Mouse (Mus musculus): Measurements from ENCODE around the gene Zbtb37.

The Zbtb37 gene

DNA sequence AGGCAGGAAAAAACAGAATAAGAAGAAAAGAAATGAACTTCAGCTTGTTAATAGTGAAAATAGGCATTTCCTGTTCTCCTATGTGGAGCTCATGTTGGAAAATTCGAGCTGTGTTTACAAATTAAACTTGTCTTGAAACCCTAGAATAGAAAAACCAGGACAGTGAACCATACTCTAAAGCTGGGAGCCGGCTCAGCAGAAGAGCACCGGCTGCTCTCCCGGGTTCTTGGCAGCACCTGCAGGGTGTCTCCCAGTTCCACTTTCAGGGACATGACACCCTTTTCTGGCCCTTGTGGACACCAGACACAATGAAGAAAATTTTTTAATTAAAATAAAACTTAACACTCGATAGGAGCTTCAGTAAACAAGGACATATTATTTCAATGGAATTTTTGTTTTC lies 66.0 kb downstream of the Zbtb37 start:
- DNase-seq: no peak

DNA sequence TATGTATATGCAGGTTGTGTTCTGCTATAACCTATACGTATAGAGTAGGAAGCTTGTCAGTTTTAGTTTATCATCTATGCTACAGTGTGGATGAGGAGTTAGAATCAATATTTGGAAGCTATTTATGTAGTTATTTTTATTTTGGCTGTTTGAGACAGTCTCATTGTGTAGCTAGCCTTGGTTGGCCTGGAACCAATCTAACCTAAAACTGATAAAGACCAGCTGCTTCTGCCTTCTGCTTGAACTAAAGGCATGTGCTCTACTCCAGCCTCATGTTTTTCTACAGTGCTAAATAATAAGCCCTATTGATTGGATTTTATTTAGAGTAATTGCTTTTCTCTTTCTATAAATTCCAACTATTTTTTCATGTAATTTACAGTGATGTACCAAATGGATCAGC lies 67.4 kb downstream of the Zbtb37 start:
- DNase-seq: peak; percentile 30 to 46

DNA sequence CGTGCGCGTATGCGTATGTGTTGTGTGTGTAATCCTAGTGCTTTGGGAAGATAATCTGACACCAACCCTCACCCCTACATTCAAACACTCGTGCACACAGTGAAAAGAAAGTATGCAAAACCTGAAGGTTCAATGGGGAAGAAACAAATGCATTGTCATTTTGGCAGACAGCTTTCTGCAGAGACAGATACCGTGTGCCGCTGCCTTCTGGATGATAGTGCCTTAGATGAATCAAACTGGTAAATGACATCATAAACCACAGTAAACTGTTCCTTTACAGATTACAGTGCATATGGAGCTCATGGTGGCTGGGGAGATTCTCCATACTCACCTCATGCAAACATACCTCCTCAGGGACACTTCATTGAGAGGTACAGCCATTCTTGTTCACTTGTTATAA lies 71.5 kb downstream of the Zbtb37 start:
- no peak for DNase-seq

Data from kidney, postnatal 4 days (tissue).